Mouse (Mus musculus): ENCODE measurements around the gene Cd8a. TPM values are rescaled to one million over a fixed set of nuclear protein-coding genes. Genes with fewer than 3 reads are reported as not detected.

Gene Cd8a
- polyA plus RNA-seq (2014; fragmentation: Illumina TruSeq; extraction: RNeasy Lipid Tissue Mini Kit (QIAGEN cat#74804); ENCODE audit: low read depth, low replicate concordance), result 0.18 TPM

DNA sequence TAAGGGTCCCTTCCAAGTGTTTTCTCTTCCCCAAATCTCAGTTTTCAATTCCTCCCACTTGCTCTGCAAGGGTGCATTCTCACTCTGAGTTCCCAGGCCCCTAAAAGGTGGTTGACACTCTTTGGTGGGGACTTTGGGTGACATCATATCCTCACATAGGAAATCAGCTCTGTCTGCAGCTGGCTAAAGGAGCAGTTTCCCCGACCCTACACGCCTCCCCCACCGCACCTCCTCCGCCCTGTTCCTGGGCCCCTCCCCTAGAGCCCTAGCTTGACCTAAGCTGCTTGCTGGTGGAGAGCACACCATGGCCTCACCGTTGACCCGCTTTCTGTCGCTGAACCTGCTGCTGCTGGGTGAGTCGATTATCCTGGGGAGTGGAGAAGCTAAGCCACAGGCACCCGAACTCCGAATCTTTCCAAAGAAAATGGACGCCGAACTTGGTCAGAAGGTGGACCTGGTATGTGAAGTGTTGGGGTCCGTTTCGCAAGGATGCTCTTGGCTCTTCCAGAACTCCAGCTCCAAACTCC is at the start of gene Cd8a:
TSS of gene Cd8a (plus strand) at position 179 of the 527 bp plus-strand sequence.

Other genes starting within 250 kb of the Cd8a start
- gene Thnsl2, start 229.0 kb upstream of the Cd8a start, polyA plus RNA-seq (2014; fragmentation: Illumina TruSeq; extraction: RNeasy Lipid Tissue Mini Kit (QIAGEN cat#74804); ENCODE audit: low read depth, low replicate concordance), result 7.9 TPM
- gene Fabp1, start 173.6 kb upstream of the Cd8a start, polyA plus RNA-seq (2014; fragmentation: Illumina TruSeq; extraction: RNeasy Lipid Tissue Mini Kit (QIAGEN cat#74804); ENCODE audit: low read depth, low replicate concordance), result 9.8 TPM
- 77.2 TPM for gene Krcc1, start 101.8 kb upstream of the Cd8a start, polyA plus RNA-seq (2014; fragmentation: Illumina TruSeq; extraction: RNeasy Lipid Tissue Mini Kit (QIAGEN cat#74804); ENCODE audit: low read depth, low replicate concordance)
- gene Smyd1, start 51.2 kb upstream of the Cd8a start, polyA plus RNA-seq (2014; fragmentation: Illumina TruSeq; extraction: RNeasy Lipid Tissue Mini Kit (QIAGEN cat#74804); ENCODE audit: low read depth, low replicate concordance), result 343 TPM
- gene Cd8b1, start 50.6 kb upstream of the Cd8a start, polyA plus RNA-seq (2014; fragmentation: Illumina TruSeq; extraction: RNeasy Lipid Tissue Mini Kit (QIAGEN cat#74804); ENCODE audit: low read depth, low replicate concordance), result not detected
- gene Rmnd5a, start 67.2 kb downstream of the Cd8a start, polyA plus RNA-seq (2014; fragmentation: Illumina TruSeq; extraction: RNeasy Lipid Tissue Mini Kit (QIAGEN cat#74804); ENCODE audit: low read depth, low replicate concordance), result 64.2 TPM
- gene Rnf103, start 120.5 kb downstream of the Cd8a start, polyA plus RNA-seq (2014; fragmentation: Illumina TruSeq; extraction: RNeasy Lipid Tissue Mini Kit (QIAGEN cat#74804); ENCODE audit: low read depth, low replicate concordance), result 22.9 TPM
- gene Chmp3, start 170.4 kb downstream of the Cd8a start, polyA plus RNA-seq (2014; fragmentation: Illumina TruSeq; extraction: RNeasy Lipid Tissue Mini Kit (QIAGEN cat#74804); ENCODE audit: low read depth, low replicate concordance), result 83.9 TPM